Mouse (Mus musculus): ENCODE data around the gene Foxa2. TPM values are rescaled to one million over a fixed set of nuclear protein-coding genes. Genes with fewer than 3 reads are reported as not detected.

Foxa2 gene
- polyA plus RNA-seq, 1 experiment from 2014 or later: 1.9 TPM

- no peaks in the 10 kb centered on the region for H3K9me3 ChIP-seq (replicated peaks; ENCODE audit: control insufficient read depth, low read length)
- no peaks in the 10 kb centered on the region for H3K36me3 ChIP-seq (replicated peaks; ENCODE audit: control insufficient read depth, insufficient read depth, low read depth, low read length)
- no peaks in the 10 kb centered on the region for H3K27me3 ChIP-seq (ENCODE audit: control insufficient read depth, insufficient read depth, low read length)
- no peak overlapping the region for H3K4me2 ChIP-seq (ENCODE audit: low read depth, low read length)
- DNase-seq (ENCODE audit: low spot score) (no peak), ATAC-seq (replicated peaks; ENCODE audit: insufficient number of reproducible peaks, low FRiP score, low TSS enrichment, low read depth) (no peak)
- no peaks in the 10 kb centered on the region for H3K4me1 ChIP-seq (ENCODE audit: control insufficient read depth, insufficient read depth, low read length)
- no peak overlapping the region for H3K27ac ChIP-seq (replicated peaks; ENCODE audit: low read depth, low read length)
- no peak overlapping the region for H3K4me3 ChIP-seq (ENCODE audit: low read depth, low read length)
- whole genome bisulfite sequencing: 70% methylated on average over 7 of the region's 7 CpGs
- H3K9ac ChIP-seq (replicated peaks; ENCODE audit: low read length): no peak overlapping the region
Observed at GRCm38 (mm10) chr2:148004554-148005521, 41.9 kb downstream of the Foxa2 start.

- H3K4me2 ChIP-seq (ENCODE audit: low read depth, low read length): no peak overlapping the region
- H3K9ac ChIP-seq (replicated peaks; ENCODE audit: low read length): no peak overlapping the region
- no peaks in the 10 kb centered on the region for H3K4me1 ChIP-seq (ENCODE audit: control insufficient read depth, insufficient read depth, low read length)
- H3K9me3 ChIP-seq (replicated peaks; ENCODE audit: control insufficient read depth, low read length): no peaks in the 10 kb centered on the region
- no peaks in the 10 kb centered on the region for H3K27me3 ChIP-seq (ENCODE audit: control insufficient read depth, insufficient read depth, low read length)
- WGBS: 89% methylated on average over 3 of the region's 3 CpGs
- ATAC-seq (replicated peaks; ENCODE audit: insufficient number of reproducible peaks, low FRiP score, low TSS enrichment, low read depth) (no peak), DNase-seq (ENCODE audit: low spot score) (no peak)
- H3K36me3 ChIP-seq (replicated peaks; ENCODE audit: control insufficient read depth, insufficient read depth, low read depth, low read length): no peaks in the 10 kb centered on the region
- H3K27ac ChIP-seq (replicated peaks; ENCODE audit: low read depth, low read length): no peak overlapping the region
- H3K4me3 ChIP-seq (ENCODE audit: low read depth, low read length): no peak overlapping the region
Observed at GRCm38 (mm10) chr2:148003511-148003910, 43.3 kb downstream of the Foxa2 start.

GRCm38 (mm10) chr2:147998206-147998966, 48.4 kb downstream of the Foxa2 start:
- Histone ChIP-seq H3K4me1 (ENCODE audit: control insufficient read depth, insufficient read depth, low read length) (no peaks in the 10 kb centered on the region), H3K36me3 (replicated peaks; ENCODE audit: control insufficient read depth, insufficient read depth, low read depth, low read length) (no peaks in the 10 kb centered on the region), H3K4me3 (ENCODE audit: low read depth, low read length) (no peak overlapping the region), H3K27me3 (ENCODE audit: control insufficient read depth, insufficient read depth, low read length) (no peaks in the 10 kb centered on the region), H3K27ac (replicated peaks; ENCODE audit: low read depth, low read length) (no peak overlapping the region), H3K4me2 (ENCODE audit: low read depth, low read length) (no peak overlapping the region), H3K9me3 (replicated peaks; ENCODE audit: control insufficient read depth, low read length) (no peaks in the 10 kb centered on the region), H3K9ac (replicated peaks; ENCODE audit: low read length) (no peak overlapping the region)
- ATAC-seq (replicated peaks; ENCODE audit: insufficient number of reproducible peaks, low FRiP score, low TSS enrichment, low read depth) (no peak), DNase-seq (ENCODE audit: low spot score) (no peak)
- WGBS: 78% methylated on average over 10 of the region's 10 CpGs

- ATAC-seq (replicated peaks; ENCODE audit: insufficient number of reproducible peaks, low FRiP score, low TSS enrichment, low read depth) (no peak), DNase-seq (ENCODE audit: low spot score) (no peak)
Observed at GRCm38 (mm10) chr2:147996781-147997180, 50.0 kb downstream of the Foxa2 start.

GRCm38 (mm10) chr2:147993821-147994220, 52.9 kb downstream of the Foxa2 start:
- Histone ChIP-seq H3K27me3 (ENCODE audit: control insufficient read depth, insufficient read depth, low read length) (no peaks in the 10 kb centered on the region), H3K36me3 (replicated peaks; ENCODE audit: control insufficient read depth, insufficient read depth, low read depth, low read length) (no peaks in the 10 kb centered on the region), H3K4me1 (ENCODE audit: control insufficient read depth, insufficient read depth, low read length) (no peaks in the 10 kb centered on the region), H3K4me3 (ENCODE audit: low read depth, low read length) (no peak overlapping the region), H3K9me3 (replicated peaks; ENCODE audit: control insufficient read depth, low read length) (no peaks in the 10 kb centered on the region), H3K9ac (replicated peaks; ENCODE audit: low read length) (no peak overlapping the region), H3K4me2 (ENCODE audit: low read depth, low read length) (no peak overlapping the region), H3K27ac (replicated peaks; ENCODE audit: low read depth, low read length) (no peak overlapping the region)
- DNase-seq (ENCODE audit: low spot score) (no peak), ATAC-seq (replicated peaks; ENCODE audit: insufficient number of reproducible peaks, low FRiP score, low TSS enrichment, low read depth) (no peak)
- WGBS: 74% methylated on average over 4 of the region's 4 CpGs

More at GRCm38 (mm10) chr2:147996781-147997180, 50.0 kb downstream of the Foxa2 start:
- Histone ChIP-seq H3K4me2 (ENCODE audit: low read depth, low read length) (no peak overlapping the region), H3K9ac (replicated peaks; ENCODE audit: low read length) (no peak overlapping the region), H3K4me3 (ENCODE audit: low read depth, low read length) (no peak overlapping the region), H3K27me3 (ENCODE audit: control insufficient read depth, insufficient read depth, low read length) (no peaks in the 10 kb centered on the region), H3K27ac (replicated peaks; ENCODE audit: low read depth, low read length) (no peak overlapping the region), H3K4me1 (ENCODE audit: control insufficient read depth, insufficient read depth, low read length) (no peaks in the 10 kb centered on the region), H3K36me3 (replicated peaks; ENCODE audit: control insufficient read depth, insufficient read depth, low read depth, low read length) (no peaks in the 10 kb centered on the region), H3K9me3 (replicated peaks; ENCODE audit: control insufficient read depth, low read length) (no peaks in the 10 kb centered on the region)

GRCm38 (mm10) chr2:147992935-147993679, 53.7 kb downstream of the Foxa2 start:
- Histone ChIP-seq H3K4me1 (ENCODE audit: control insufficient read depth, insufficient read depth, low read length) (no peaks in the 10 kb centered on the region), H3K4me2 (ENCODE audit: low read depth, low read length) (no peak overlapping the region), H3K36me3 (replicated peaks; ENCODE audit: control insufficient read depth, insufficient read depth, low read depth, low read length) (no peaks in the 10 kb centered on the region), H3K9me3 (replicated peaks; ENCODE audit: control insufficient read depth, low read length) (no peaks in the 10 kb centered on the region), H3K9ac (replicated peaks; ENCODE audit: low read length) (no peak overlapping the region), H3K27me3 (ENCODE audit: control insufficient read depth, insufficient read depth, low read length) (no peaks in the 10 kb centered on the region), H3K4me3 (ENCODE audit: low read depth, low read length) (no peak overlapping the region), H3K27ac (replicated peaks; ENCODE audit: low read depth, low read length) (no peak overlapping the region)
- no peak for ATAC-seq (replicated peaks; ENCODE audit: insufficient number of reproducible peaks, low FRiP score, low TSS enrichment, low read depth)
- DNase-seq (ENCODE audit: low spot score): no peak
- WGBS: 91% methylated on average over 10 of the region's 10 CpGs

All from embryonic facial prominence, embryonic 11.5 days (tissue).